Mouse (Mus musculus): Measurements from ENCODE around the gene Tmem86a.

The Tmem86a gene

GRCm38 (mm10) chr7:47076193-47076592, 25.8 kb downstream of the Tmem86a start:
- no peak for DNase-seq (ENCODE audit: low read depth, low spot score)

DNA sequence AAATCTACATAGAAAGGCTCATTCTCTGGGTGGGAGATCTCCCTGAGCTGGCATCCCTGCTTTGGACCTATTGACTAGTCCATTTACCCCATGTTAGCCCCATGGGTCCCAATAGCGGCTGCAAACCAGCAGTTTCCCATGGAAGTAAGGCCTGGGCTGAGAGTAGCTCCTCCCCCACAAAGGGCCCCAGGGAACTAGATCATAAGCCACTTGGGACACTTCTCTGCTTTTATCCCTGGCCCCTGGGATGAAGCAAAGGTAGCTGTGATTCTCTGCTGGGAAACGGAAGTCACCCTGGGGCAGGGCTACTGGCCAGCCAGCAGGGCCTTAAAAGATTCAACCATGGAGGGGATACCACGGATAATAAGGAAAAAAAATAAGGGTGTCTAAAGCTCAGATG, 26.3 kb downstream of the Tmem86a start:
- DNase-seq (ENCODE audit: low read depth, low spot score): no peak

GRCm38 (mm10) chr7:47077451-47077850, 27.1 kb downstream of the Tmem86a start:
- peak; percentile 34 for DNase-seq (ENCODE audit: low read depth, low spot score)

- no peak for DNase-seq (ENCODE audit: low read depth, low spot score)
These were observed 30.5 kb downstream of the Tmem86a start for GRCm38 (mm10) chr7:47080868-47081267.

- DNase-seq (ENCODE audit: low read depth, low spot score): peak; percentile 48
These were observed 30.9 kb downstream of the Tmem86a start for GRCm38 (mm10) chr7:47081277-47081676.

- DNase-seq (ENCODE audit: low read depth, low spot score): no peak
These were observed 34.7 kb downstream of the Tmem86a start for GRCm38 (mm10) chr7:47085075-47085474.

GRCm38 (mm10) chr7:47093935-47094334, 43.5 kb downstream of the Tmem86a start:
- DNase-seq (ENCODE audit: low read depth, low spot score): no peak

DNA sequence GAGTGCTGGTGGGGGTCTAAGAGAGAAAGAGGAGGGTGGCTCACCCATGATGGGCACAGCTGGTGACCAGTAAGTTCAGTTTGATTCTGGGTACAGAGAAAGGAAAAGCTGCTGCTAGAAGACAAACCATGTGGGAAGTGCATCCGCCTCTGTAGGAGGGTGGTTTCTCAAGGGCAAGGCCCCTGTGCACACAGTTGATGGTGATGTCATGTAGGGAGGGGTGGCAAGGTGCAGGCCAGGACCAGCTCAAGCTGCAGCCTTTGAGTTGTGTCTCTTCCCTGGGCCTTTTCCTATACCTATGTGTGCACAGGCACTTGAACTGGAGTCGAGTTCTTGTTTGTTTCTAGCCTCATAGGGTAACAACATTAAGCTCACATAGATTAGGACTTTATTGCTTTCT, 44.6 kb downstream of the Tmem86a start:
- no peak for DNase-seq (ENCODE audit: low read depth, low spot score)

DNA sequence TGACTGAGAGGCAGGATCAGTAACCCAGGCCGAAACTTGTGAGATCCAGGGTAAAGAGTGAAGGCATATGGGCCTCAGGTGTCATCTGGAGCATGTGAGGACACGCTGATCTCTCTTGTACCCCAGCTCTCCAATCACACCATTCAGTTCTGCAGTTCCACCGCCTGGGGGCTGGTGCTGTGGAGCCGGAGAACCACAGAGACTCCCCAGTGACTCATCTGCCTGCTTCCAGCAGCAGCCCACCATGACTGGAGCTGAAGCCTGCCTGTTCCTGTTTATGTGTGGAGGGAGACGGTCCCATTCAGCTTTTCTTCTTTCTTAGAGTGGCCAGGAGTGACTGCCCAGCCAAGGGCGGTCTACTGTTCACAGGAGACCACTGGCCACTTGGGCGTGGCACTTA, 47.6 kb downstream of the Tmem86a start:
- DNase-seq (ENCODE audit: low read depth, low spot score): no peak

DNA sequence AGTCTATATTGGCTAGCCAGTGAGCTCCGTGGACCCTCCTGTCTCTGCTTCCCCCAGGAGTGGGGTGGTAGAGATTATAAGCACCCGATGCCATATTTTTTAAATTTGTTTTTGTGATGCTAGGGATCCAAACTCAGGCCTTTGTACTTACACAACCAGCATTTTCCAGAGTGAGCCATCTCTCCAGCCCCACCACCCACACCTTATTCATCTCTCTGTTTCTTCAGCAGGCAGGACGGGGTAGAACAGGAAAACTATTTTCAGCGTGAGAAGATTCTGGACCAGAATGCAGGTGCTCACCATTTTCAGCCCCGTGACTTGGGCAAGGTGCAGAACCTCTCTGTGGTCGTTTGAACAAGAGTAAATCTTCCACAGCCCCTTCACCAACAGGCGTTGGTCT, 48.9 kb downstream of the Tmem86a start:
- no peak for DNase-seq (ENCODE audit: low read depth, low spot score)

DNA sequence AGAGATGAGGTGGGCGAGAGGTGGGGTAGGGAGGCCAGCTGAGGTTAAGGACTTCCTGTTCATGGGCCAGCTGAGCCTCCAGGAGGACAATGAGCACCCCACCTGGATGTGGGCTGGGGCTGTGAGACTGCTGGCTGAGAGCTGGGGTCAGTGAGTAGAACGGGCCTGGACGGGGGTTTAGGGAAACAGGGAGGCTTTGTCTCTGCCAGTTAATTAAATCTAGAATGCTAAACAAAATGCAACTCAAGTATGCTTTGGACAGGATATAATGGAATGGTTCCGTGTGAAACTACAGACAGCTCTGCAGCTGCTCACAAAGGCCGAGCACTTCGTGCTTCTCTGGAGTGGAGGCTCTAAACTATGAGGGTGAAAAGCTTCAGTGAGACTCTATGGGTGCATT, 50.2 kb downstream of the Tmem86a start:
- no peak for DNase-seq (ENCODE audit: low read depth, low spot score)

DNA sequence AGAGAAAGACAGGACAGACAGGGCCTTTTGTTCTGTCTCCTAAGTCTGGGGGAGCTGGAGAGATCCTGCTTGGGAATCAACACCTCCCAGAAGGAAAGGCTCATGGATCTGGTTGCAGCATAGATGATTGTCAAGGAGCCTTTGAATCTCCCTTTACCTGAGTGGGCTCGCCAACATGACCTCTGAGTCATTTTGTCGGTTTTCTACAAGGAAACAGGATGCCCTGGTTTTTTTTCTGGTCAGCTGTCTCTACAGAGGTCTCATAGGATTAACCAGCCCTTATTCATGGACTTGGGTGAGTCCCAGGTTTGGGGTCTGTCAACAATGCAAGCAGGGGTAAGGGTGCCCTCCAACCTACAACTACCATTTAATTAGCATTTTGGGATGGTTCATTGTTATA, 52.6 kb downstream of the Tmem86a start:
- no peak for DNase-seq (ENCODE audit: low read depth, low spot score)

- DNase-seq (ENCODE audit: low read depth, low spot score): no peak
These were observed 53.4 kb downstream of the Tmem86a start for GRCm38 (mm10) chr7:47103671-47104414.
